Mouse (Mus musculus): Measurements from ENCODE around the gene Ndufaf1.
"Not testable (repeated sequence)": the region's sequence is repeated elsewhere in the genome, so short reads cannot be mapped to it uniquely, and the experiment has no call there.

Gene Ndufaf1

DNA sequence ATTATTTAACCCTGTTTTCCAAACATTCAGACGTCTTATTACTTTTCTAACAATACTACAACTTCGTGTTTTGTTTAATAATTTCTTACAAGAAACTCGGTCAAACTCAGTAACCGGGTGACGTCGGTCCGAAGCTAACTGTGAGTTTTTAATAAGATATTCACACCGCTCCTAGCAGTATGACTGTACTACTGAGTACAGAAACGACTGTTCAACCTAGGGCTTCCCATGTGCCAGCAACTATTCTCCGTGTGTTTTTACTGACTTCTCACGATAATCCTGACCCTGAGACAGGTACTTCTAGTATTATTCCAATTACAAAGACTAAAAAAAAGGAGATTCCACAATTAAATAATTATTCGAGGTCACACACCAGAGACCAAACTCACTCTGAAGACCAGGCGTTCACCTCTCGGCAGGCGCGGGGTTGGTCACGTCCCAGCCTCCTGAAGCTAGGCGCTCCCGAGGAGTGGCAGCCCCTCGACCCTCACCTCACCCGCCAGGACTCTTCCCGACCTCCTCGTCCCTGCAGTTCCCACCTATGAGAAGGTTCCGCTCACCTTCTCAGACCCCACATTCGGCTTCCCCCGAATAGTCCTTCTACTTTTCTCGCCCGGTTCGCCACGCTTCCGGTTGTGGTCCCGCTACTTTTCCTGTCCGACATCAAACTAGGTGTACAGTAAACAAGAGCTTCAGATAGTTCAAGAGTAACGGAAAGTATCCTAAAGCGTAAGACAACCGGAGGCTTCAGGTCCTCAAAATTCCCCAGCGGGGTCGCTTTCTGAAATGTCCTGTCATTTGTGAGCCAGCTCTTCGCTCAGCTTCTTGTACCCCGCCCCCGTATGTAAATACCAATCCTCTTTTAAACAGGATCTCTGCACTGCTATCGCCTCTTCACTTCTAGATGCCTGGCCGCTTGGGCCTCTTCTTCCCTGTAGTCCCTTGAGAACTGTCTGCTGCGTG, at the start of gene Ndufaf1:
TSS of gene Ndufaf1 (minus strand) at position 608 of the 963 bp plus-strand sequence.
- peak; percentile 80 for DNase-seq

DNA sequence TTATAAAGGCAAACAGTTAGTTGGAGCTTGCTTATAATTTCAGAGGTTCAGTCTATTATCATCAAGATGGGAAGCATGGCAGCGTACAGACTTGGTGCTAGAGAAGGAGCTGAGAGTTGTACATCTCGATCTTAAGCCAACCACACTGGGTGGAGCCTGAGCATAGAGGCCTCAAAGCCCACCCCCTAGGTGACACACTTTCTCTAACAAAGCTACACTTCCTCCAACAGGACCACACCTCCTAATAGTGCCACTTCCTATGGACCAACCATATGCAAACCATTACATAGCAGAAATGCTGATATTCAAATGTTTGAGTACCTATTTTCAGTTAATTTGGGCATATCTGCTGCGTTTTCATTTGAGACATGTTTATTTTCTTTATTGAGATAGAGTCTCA, 47.4 kb upstream of the Ndufaf1 start:
- DNase-seq, result no peak

DNA sequence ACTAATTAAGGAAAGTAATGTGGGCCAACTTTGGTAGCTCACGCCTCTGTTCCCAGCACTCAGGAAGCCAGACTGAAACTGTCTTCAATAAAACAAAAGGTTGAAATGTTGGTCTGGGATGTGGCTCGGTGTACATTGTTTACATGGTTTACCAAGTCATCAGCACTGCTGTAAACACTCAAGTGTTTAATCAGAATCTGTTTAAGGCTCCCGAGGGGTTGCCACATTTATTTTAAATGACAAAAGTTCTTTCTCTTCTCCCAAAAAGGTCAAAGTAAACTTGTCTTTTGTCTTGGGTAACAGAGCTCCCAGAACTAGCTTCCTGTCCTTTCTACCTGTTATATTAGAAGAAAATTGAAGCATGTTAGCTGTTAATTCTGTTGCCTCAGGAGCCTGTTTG, 45.0 kb upstream of the Ndufaf1 start:
- no peak for DNase-seq

DNA sequence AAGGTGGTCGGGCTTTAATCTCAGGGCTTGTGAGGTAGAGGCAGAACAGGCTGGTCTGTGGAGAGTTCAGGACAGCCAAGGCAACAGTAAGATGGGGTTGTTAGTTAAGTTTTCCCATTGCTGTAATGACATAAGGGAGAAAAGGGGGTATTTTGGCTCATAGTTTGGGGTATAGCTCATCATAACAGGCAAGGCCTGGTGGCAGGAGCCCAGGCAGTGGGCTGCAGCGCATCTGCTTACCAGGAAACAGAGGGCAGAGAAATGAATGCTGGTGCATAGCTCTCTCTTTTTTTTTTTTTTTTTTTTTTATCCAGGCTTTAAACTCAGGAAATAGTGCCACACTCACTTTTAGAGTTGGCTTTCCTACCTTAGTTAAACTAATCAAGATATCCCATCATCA, 40.5 kb upstream of the Ndufaf1 start:
- no peak for DNase-seq

DNA sequence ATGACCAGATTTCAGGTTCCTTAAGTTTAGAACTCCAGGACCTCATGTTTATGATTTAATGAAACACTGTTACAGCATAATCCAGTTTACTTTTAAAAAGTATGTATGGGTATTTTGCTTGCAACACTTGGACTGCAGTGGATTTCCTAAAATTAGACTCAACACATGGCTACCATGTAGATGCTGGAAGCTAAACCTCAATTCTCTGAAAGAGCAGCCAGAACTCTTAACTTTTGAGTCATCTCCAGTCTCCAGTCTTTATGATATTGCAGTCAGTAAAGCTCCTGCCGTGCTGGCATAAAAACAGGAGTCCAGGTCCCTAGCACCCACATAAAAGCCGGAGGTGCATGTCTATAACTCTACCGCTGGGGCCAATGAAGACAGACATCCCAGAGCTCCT, 37.3 kb upstream of the Ndufaf1 start:
- DNase-seq, result no peak

DNA sequence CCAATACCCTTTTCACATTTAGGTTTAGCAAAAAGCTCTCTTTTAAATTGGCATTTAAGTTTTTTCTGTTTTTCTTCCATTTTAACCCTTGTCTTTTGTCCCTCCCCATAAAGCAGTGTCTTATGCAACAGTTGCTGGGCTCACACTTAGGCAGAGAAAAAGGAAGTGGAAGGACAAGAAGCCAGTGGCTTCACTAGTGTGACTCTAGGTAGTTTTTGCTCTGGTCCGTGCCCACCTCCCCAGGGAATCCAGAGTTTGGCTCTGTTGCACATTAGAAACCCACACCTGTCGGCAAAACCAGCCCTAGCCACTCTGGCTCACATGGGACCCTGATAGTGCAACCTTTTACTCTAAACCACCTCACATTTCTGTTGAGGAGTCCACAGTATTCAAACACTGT, 35.8 kb upstream of the Ndufaf1 start:
- no peak for DNase-seq

DNA sequence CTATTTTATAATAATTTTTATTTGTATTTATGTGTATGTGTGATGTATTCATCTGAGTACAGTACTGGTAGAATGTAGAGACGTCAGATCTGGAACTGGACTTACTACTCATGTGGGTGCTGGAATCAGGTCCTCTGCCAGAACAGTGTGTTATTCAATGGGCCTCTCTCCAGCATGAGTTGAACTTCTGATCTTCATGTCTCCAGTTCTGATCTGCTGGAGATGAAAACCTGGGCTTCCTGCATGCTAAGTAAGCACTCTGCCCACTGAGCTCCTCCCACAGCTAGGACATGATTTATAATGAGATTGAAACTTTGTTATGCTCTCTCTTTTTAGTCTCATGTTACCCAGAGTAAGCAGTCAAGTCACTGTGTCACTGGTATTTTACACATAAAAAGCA, 33.5 kb upstream of the Ndufaf1 start:
- no peak for DNase-seq

- DNase-seq, result no peak
Observed at GRCm38 (mm10) chr2:119694826-119695225, 32.2 kb upstream of the Ndufaf1 start.

- peak; percentile 34 for DNase-seq
Observed at GRCm38 (mm10) chr2:119692003-119692701, 29.5 kb upstream of the Ndufaf1 start.

- DNase-seq, result no peak
Observed at GRCm38 (mm10) chr2:119683706-119684105, 21.1 kb upstream of the Ndufaf1 start.

DNA sequence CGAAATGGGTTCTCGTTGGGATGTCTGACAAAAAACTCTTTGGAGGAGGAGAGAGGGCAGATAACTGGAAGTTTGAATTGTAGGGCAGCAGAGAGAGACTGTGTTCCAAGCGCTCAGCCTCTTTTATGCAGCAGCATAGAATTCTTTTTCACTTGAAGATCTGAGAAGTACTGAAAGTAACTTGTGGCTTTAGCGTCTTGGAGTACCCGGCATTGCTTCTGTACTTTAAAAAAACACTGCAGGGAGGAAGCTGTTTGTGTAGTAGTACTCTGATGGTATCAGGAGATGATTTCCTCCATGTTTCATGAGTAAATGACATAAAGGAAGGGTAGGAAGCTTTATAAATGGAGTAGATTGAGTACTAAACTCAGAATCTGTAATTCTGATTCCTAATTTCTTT, 13.2 kb upstream of the Ndufaf1 start:
- DNase-seq, result peak; percentile 1

GRCm38 (mm10) chr2:119675215-119675784, 12.7 kb upstream of the Ndufaf1 start:
- no peak for DNase-seq

- DNase-seq, result peak; percentile 99
Observed at GRCm38 (mm10) chr2:119674525-119675214, 12.0 kb upstream of the Ndufaf1 start, which contains the start of gene Rtf1. Gene Rtf1 (plus strand): TSS chr2:119675068.

DNA sequence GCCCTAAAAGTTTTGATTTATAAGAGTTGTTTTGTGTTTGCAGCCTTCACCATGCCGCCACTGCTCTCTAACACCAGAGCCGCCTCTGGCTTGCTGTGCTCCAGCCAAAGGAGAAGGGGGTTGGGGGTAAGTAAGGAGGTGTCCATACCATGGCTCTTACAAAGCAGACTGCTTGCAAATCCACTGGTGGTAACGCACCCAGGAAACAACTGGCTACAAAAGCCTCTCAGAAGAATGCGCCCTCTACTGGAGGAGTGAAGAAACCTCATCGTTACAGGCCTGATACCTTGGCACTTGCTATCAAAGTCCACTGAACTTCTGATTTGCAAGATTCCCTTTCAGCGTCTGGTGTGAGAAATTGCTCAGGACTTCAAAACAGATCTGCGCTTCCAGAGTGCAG, 6.4 kb upstream of the Ndufaf1 start:
- peak; percentile 5 for DNase-seq

DNA sequence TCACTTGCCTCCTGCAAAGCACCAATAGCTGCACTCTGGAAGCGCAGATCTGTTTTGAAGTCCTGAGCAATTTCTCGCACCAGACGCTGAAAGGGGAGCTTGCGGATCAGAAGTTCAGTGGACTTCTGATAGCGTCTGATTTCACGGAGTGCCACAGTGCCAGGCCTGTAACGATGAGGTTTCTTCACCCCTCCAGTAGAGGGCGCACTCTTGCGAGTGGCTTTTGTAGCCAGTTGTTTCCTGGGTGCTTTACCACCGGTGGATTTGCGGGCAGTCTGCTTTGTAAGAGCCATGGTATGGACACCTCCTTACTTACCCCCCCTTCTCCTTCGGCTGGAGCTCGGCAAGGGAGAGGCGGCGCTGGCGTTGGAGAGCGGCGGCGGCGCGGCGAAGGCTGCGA, 3.1 kb upstream of the Ndufaf1 start:
- DNase-seq, result not testable (repeated sequence)

DNA sequence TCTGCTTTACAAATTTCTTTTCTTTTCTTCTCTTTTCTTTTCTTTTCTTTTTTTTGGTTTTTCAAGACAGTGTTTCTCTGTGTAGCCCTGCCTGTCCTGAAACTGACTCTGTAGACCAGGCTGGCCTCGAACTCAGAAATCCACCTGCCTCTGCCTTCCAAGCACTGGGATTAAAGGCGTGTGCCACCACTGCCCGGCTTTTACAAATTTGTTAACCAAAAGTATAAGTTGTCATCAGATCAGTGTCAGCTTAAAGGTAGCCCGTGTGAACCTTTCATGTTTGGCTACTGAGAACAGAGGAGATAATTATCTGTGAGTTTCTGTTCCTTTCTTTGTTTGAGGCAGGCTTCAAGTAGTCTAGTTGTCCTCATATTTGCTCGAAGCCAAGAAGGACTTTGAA, 18.4 kb downstream of the Ndufaf1 start:
- DNase-seq, result no peak

GRCm38 (mm10) chr2:119641214-119641912, 21.3 kb downstream of the Ndufaf1 start:
- DNase-seq, result no peak

DNA sequence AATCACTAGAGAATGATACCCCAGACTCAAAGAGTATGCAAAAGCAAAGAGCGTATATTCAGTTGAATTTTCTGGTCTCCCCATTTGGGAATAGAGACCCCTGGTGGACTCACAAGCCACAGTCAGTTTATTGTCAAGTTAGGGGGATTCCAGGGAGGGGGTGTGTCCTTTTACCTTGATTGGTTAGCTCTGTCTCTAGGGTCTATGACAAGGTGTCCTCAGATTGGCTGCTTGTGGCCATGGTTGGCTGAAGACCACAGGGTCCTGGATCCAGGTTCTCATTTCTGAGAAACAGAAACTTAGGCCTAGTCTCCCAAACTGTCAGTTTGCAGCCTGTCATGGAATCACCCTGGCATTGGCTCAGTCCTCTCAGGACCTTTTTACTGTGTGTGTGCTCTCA, 25.8 kb downstream of the Ndufaf1 start:
- DNase-seq, result no peak

DNA sequence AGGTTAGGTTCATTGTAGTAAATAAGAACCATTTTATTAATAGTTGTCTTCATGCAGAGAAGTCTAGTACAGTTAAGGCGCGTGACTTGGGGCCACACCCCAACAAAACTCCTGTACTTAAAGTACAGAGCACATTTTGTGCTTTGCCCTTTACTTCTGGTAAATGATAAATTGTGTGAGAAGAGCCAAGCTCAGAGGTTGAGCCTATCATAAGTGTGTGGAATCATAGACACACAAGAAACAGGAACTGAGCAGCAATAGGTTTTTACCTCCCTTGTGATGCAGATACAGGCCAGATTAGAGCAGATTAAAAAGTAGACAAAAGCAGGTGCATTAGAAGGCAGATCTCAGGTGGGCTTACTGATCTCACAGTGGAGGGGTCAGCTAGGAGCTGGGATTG, 41.3 kb downstream of the Ndufaf1 start:
- no peak for DNase-seq

DNA sequence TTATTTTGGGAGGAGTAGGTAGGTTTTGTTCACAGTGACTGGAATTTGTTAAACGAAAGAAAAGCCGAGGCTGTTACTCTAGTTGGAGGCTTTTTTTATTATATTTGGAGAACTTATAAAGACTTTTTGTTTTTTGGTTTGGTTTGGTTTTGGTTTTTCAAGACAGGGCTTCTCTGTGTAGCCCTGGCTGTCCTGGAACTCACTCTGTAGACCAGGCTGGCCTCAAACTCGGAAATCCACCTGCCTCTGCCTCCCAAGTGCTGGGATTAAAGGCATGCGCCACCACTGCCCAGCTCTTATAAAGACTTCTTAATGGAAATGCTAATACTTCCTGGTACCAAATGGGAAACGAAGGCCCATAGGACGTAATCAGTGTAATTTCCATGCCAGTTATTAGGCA, 43.6 kb downstream of the Ndufaf1 start:
- DNase-seq, result not testable (repeated sequence)

DNA sequence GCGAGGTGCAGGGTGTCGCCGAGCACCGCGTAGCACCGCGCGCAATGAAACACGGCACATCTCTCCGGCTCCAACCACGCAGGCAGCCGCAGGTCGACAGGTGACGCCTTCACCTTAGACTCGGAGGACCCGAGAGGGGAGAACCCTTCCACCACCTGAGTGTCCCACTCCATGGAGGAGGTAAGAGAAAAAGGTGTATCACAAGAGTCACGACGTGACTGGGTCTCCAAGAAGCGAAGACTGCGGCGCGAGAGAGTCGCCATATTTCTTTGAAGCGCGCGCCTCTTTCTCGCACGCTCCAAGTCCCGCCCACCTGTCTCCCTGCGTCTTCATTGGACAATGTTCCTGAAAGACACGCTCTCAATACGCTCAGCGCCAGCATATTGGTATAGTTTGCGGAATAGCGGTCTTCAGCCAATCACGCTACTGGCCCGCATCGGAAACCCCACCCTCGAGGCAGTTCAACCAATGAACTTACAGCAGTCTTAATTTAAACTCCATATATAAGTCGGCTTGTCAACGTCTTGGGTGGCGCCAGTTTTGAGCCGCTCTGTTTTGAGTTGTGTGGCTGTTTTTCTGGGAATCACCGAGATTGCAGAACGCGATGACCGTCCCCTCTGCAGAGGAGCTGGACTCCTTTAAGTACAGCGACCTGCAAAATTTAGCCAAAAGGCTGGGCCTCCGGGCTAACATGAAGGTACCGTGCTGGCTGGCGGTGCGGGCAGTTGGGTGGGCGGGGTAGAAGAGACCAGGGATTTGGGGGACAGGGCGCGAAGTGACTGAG, 44.2 kb downstream of the Ndufaf1 start, which contains the start of the genes Nusap1 and Oip5:
TSS of gene Nusap1 (plus strand) at position 100 of the 784 bp plus-strand sequence.
TSS of gene Oip5 (minus strand) at position 271 of the 784 bp plus-strand sequence.
- peak; percentile 92 for DNase-seq
